Mouse (Mus musculus): ENCODE measurements around the gene Aqp2.

DNA sequence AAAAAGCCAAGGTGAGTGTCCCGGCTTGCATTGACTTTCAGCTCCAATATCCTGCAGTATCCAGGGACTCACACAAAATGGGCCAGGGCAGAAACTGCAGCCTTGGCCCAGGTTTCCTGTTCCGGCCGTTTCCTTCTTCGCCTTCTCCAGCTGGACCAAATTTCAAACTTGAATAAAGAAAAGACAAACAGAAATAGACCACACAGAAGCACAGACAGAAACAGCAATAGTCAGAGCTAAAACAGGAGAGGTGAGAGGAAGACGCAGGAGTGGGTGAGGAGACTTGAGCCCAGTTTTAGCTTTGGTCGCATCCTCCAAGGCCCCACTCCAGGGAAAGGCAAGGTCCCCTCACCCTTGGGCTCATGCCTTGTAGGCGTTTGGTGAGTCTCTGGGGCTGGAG is 24.4 kb downstream of the Aqp2 start:
- TF ChIP-seq CTCF (IDR thresholded peaks at IDR 0.05; ENCODE audit: low read depth, low read length) (no peak), POLR2AphosphoS5 (IDR thresholded peaks at IDR 0.05; ENCODE audit: insufficient replicate concordance, low read depth, low read length) (no peak)

Data from G1E (cell line).